Mouse (Mus musculus): ENCODE measurements around the gene a.

DNA sequence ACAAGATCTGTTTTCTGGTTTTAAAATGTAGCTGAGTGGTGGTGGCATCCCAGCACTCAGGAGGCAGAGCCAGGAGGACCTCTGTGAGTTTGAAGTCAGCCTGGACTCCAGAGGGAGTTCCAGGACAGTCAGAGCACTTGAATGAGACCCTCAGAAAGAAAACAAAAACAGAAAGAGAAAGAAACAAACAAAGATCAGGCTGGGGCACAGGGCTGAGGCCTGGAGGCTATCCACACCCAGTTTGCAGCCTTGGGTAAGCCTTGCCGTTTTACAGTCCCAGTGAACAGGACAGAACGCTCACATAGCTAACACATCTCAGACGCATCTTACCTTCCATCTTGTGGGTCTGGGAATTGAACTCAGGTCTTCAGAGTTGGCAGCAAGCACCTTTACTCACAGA is 155.7 kb downstream of the a start:
- TF ChIP-seq POLR2A (IDR thresholded peaks at IDR 0.05; ENCODE audit: control insufficient read depth, low read depth, low read length): no peak
- TF ChIP-seq CTCF (IDR thresholded peaks at IDR 0.05; ENCODE audit: control insufficient read depth, insufficient read depth, insufficient replicate concordance, low read depth, low read length): no peak
